Mouse (Mus musculus): ENCODE data around the gene Rnf10.

GRCm38 (mm10) chr5:115240191-115240590 is 32.5 kb downstream of the Rnf10 start:
- no peak for TF ChIP-seq CTCF (IDR thresholded peaks at IDR 0.05; ENCODE audit: control insufficient read depth, insufficient read depth, insufficient read length)
- no peak for TF ChIP-seq USF1 (IDR thresholded peaks at IDR 0.05; ENCODE audit: low read depth)
- no peak for TF ChIP-seq FOSL1 (IDR thresholded peaks at IDR 0.05; ENCODE audit: insufficient read depth, low read length, poor library complexity, severe bottlenecking)

Data from C2C12 (cell line).